Mouse (Mus musculus) limb, embryonic 14.5 days (tissue): Measurements from ENCODE around the gene Cnksr1. TPM values are rescaled to one million over a fixed set of nuclear protein-coding genes. Genes with fewer than 3 reads are reported as not detected.

Experiments
- ATAC-seq: fragments of 200-750 bp; cut with Nextera tagmentation; 2 replicates; pipeline ENCODE4 v1.8.0; 2017; ENCODE audit warnings: low read depth, moderate number of reproducible peaks, moderate TSS enrichment; ENCODE audit not compliant: low FRiP score
- DNase-seq: peaks from one replicate; pipeline ENCODE4 v3.0.0-alpha.2; 2015; ENCODE audit warnings: low spot score
- H3K27ac ChIP-seq: fragments of 300-500 bp; sonication (generic); replicated peaks from 2 replicates; pipeline ENCODE4 v1.5.1; 2014; ENCODE audit warnings: low read depth, mild to moderate bottlenecking, low read length, moderate library complexity, mixed read lengths
- H3K27me3 ChIP-seq: fragments of 300-500 bp; sonication (generic); 2 replicates; pipeline ENCODE4 v1.6.1; 2014; ENCODE audit warnings: low read length, mixed read lengths; ENCODE audit not compliant: control insufficient read depth, insufficient read depth
- H3K36me3 ChIP-seq: fragments of 300-500 bp; sonication (generic); 2 replicates; pipeline ENCODE4 v1.6.1; 2014; ENCODE audit warnings: mild to moderate bottlenecking, low read length, moderate library complexity, mixed read lengths; ENCODE audit not compliant: control insufficient read depth, insufficient read depth
- H3K4me1 ChIP-seq: fragments of 300-500 bp; sonication (generic); 2 replicates; pipeline ENCODE4 v1.6.1; 2014; ENCODE audit warnings: antibody characterized with exemption, low read length, mixed read lengths; ENCODE audit not compliant: control insufficient read depth, insufficient read depth
- H3K4me2 ChIP-seq: fragments of 300-500 bp; sonication (generic); replicated peaks from 2 replicates; pipeline ENCODE4 v1.6.1; 2014; ENCODE audit warnings: low read depth, mild to moderate bottlenecking, low read length, moderate library complexity; ENCODE audit not compliant: severe bottlenecking
- H3K4me3 ChIP-seq: fragments of 300-500 bp; sonication (generic); replicated peaks from 2 replicates; pipeline ENCODE4 v1.5.1; 2014; ENCODE audit warnings: low read length
- H3K9ac ChIP-seq: fragments of 300-500 bp; sonication (generic); 2 replicates; pipeline ENCODE4 v1.6.1; 2014; ENCODE audit warnings: mild to moderate bottlenecking, low read depth, low read length, moderate library complexity; ENCODE audit not compliant: severe bottlenecking
- H3K9me3 ChIP-seq: fragments of 300-500 bp; sonication (generic); 2 replicates; pipeline ENCODE4 v1.6.1; 2016; ENCODE audit warnings: low read length; ENCODE audit not compliant: control insufficient read depth
- POLR2A ChIP-seq: fragments of 200-500 bp; IDR thresholded peaks from 2 replicates; pipeline ENCODE4 v1.8.0; 2012; ENCODE audit warnings: inconsistent platforms, mild to moderate bottlenecking, moderate library complexity, borderline replicate concordance; ENCODE audit not compliant: insufficient read depth, insufficient read length; ENCODE audit errors: extremely low read depth
- WGBS: fragments of 180-500 bp; shearing (Covaris S2); extraction: QIAGEN DNeasy Blood & Tissue Kit; methylation state at CpG from one replicate; pipeline ENCODE4 v1.1.7; 2014; 5-methylcytosine and 5-hydroxymethylcytosine counted together
- polyA plus RNA-seq, 2 experiments: library from polyadenylated mRNA; depleted of rRNA in 1 of 2; stranded (reverse) in 1 of 2; unstranded in 1 of 2; fragments of >200 nt; fragmentation: Nextera tagmentation in 1 of 2; extraction: Ambion mirVana in 1 of 2; gene quantifications; 2 replicates each; pipeline versions ENCODE4 v1.2.1 to v1.2.3; 2012 to 2014

Gene Cnksr1
- polyA plus RNA-seq, 2 experiments: 2.0 to 3.3 TPM

- no peak overlapping the region for H3K27ac ChIP-seq
- no peak overlapping the region for H3K4me2 ChIP-seq
- peaks cover 21% of the 10 kb centered on the region for H3K27me3 ChIP-seq
- H3K36me3 ChIP-seq: no peaks in the 10 kb centered on the region
- no peak for TF ChIP-seq POLR2A
- no peak overlapping the region for H3K9ac ChIP-seq
- ATAC-seq (no peak), DNase-seq (no peak)
- H3K9me3 ChIP-seq: no peaks in the 10 kb centered on the region
- whole genome bisulfite sequencing: 83% methylated on average over 5 of the region's 5 CpGs
- H3K4me1 ChIP-seq: 0 out of 2 replicates have a peak, but pooled peaks cover 6% of the 10 kb centered on the region
- H3K4me3 ChIP-seq: no peak overlapping the region
Measured at GRCm38 (mm10) chr4:134234876-134235275, 3.3 kb downstream of the Cnksr1 start.

DNA sequence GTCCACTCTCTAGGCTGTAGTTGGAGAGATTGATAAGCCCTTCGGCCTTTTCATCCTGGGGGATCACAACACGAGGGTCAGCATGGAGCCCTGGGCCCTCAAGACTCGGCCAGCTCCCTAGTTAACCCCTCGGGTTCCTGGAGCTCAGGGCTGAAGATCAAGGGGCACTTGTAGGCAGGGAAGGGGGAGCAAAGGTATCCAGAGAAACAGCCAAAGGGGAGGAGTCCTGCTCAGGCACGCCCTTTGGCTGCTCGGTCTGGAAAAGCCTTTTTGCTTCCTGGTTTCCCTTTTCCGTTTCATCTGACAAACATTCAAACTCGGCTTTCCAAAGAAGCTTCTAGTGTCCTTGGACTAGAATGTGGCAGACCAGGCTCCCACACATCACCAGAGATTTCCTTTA is 7.8 kb downstream of the Cnksr1 start:
- WGBS: 31% methylated on average over 8 of the region's 8 CpGs
- H3K4me2 ChIP-seq: no peak overlapping the region
- H3K36me3 ChIP-seq: no peaks in the 10 kb centered on the region
- no peak for ATAC-seq
- H3K27ac ChIP-seq: no peak overlapping the region
- no peaks in the 10 kb centered on the region for H3K9me3 ChIP-seq
- DNase-seq: no peak
- no peaks in the 10 kb centered on the region for H3K27me3 ChIP-seq
- H3K4me1 ChIP-seq: no peaks in the 10 kb centered on the region
- H3K9ac ChIP-seq: no peak overlapping the region
- no peak overlapping the region for H3K4me3 ChIP-seq
- no peak for TF ChIP-seq POLR2A

DNA sequence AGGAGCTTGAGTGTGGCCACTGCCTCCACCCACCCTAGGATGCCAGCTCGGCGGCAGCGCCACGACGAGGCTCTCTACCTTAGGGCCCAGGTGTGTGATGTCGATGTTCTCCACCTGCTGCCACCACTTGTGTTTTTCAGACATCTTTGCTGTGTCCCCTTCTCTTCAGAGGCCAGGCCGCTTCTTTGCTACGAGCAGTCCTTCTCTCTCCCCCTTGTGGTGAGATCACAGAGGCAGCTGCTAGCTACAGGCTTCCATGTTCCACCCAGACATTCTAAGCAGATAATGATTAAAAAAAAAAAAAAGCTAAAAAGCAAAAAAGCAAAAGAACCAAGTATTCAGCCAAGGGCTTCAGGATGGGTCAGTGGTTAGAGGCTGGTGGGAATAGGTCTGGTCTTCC is 11.0 kb downstream of the Cnksr1 start, which contains the start of gene Catsper4:
Catsper4 (minus strand) TSS at position 190 of the 400 bp plus-strand sequence.
- DNase-seq (no peak), ATAC-seq (no peak)
- Histone ChIP-seq H3K4me1 (no peaks in the 10 kb centered on the region), H3K36me3 (no peaks in the 10 kb centered on the region), H3K9me3 (no peaks in the 10 kb centered on the region), H3K4me2 (no peak within 1 kb of the TSS), H3K4me3 (no peak within 1 kb of the TSS), H3K27ac (no peak within 1 kb of the TSS), H3K9ac (no peak within 1 kb of the TSS), H3K27me3 (no peaks in the 10 kb centered on the region)
- TF ChIP-seq POLR2A: no peak
- WGBS: 72% methylated on average over 8 of the region's 8 CpGs

- ATAC-seq: no peak
- Histone ChIP-seq H3K9ac (no peak overlapping the region), H3K4me2 (no peak overlapping the region), H3K4me3 (no peak overlapping the region), H3K9me3 (no peaks in the 10 kb centered on the region), H3K27ac (no peak overlapping the region), H3K36me3 (no peaks in the 10 kb centered on the region), H3K4me1 (no peaks in the 10 kb centered on the region), H3K27me3 (no peaks in the 10 kb centered on the region)
- no peak for DNase-seq
- TF ChIP-seq POLR2A: no peak
- WGBS: 61% methylated on average over 11 of the region's 11 CpGs
Measured at GRCm38 (mm10) chr4:134222793-134223600, 15.2 kb downstream of the Cnksr1 start.

DNA sequence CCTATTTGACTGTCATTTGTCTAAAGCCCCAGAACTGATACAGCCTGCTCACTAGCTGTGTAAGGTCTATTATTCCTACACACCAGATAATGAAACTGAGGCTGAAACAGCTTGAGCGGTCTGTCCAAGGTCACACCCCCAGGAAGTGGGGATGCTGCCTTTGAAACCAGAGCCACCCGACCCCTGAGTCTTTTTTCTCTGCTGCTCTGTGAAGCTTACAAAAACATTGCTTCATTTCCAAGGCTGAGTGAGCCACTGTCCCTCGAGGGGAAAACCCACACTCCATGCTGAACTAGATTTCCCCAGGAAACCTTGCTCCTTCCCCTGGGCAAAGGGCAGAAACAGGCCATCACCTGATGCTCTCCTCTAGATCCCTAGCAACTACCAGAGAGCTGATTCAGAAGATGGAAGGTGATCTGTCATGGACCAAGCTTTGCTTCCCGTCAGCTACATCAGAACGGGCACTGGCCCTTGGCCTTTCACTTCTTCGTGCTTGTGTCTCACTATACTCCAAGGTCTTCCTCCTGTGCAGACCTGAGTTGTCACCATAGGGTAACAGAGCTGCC is 31.6 kb downstream of the Cnksr1 start:
- no peak for DNase-seq
- 61% methylated on average over 6 of the region's 6 CpGs for WGBS

More for the DNA sequence above, 31.6 kb downstream of the Cnksr1 start:
- Histone ChIP-seq H3K27ac (no peak overlapping the region), H3K27me3 (no peaks in the 10 kb centered on the region), H3K4me3 (no peak overlapping the region), H3K9ac (no peak overlapping the region), H3K4me1 (no peaks in the 10 kb centered on the region), H3K4me2 (no peak overlapping the region), H3K36me3 (no peaks in the 10 kb centered on the region), H3K9me3 (no peaks in the 10 kb centered on the region)
- no peak for TF ChIP-seq POLR2A
- no peak for ATAC-seq
